Mouse (Mus musculus) MEL (cell line): Measurements from ENCODE around the gene Bcl11b. TPM values are rescaled to one million over a fixed set of nuclear protein-coding genes. Genes with fewer than 3 reads are reported as not detected.

ENCODE experiments used
- DNase-seq: peaks from one replicate; pipeline ENCODE4 v3.0.0; 2011; ENCODE audit warnings: low read depth, low spot score
- H3K27ac ChIP-seq: 2 replicates; pipeline ENCODE4 v1.5.1; 2012; ENCODE audit warnings: low read depth, mild to moderate bottlenecking, control low read depth, low read length, moderate library complexity; ENCODE audit not compliant: control insufficient read depth
- H3K27me3 ChIP-seq, 2 experiments: fragments of 150-350 bp in 1 of 2; sonication (generic) in 1 of 2; 2 replicates each; pipeline ENCODE4 v1.6.1; 2012; ENCODE audit warnings: low read length in 2 of 2, mild to moderate bottlenecking in 2 of 2, improper control_type of control experiment in 1 of 2, moderate library complexity in 1 of 2; ENCODE audit not compliant: insufficient read depth in 2 of 2, control insufficient read depth in 1 of 2
- H3K36me3 ChIP-seq, 2 experiments: 2 replicates each; pipeline ENCODE4 v1.6.1; 2012 to 2014; ENCODE audit warnings: low read length in 2 of 2, improper control_type of control experiment in 1 of 2, inconsistent platforms in 1 of 2, mild to moderate bottlenecking in 1 of 2; ENCODE audit not compliant: insufficient read depth in 2 of 2, control insufficient read depth in 1 of 2
- H3K4me1 ChIP-seq, 2 experiments: fragments of 150-350 bp in 1 of 2; sonication (generic) in 1 of 2; 2 replicates each; pipeline ENCODE4 v1.6.1; 2012; ENCODE audit warnings: low read length in 2 of 2, improper control_type of control experiment in 1 of 2, mild to moderate bottlenecking in 1 of 2; ENCODE audit not compliant: insufficient read depth in 2 of 2, control insufficient read depth in 1 of 2
- H3K4me3 ChIP-seq, 2 experiments: fragments of 150-350 bp in 1 of 2; sonication (generic) in 1 of 2; 2 replicates each; pipeline ENCODE4 v1.5.1; 2012; ENCODE audit warnings: low read depth in 2 of 2, low read length in 2 of 2, mild to moderate bottlenecking in 2 of 2, moderate library complexity in 2 of 2, control low read depth in 1 of 2, improper control_type of control experiment in 1 of 2; ENCODE audit not compliant: control insufficient read depth in 1 of 2, insufficient read depth in 1 of 2
- H3K79me2 ChIP-seq: 2 replicates; pipeline ENCODE4 v1.6.1; 2012; ENCODE audit warnings: mild to moderate bottlenecking, low read length, moderate library complexity; ENCODE audit not compliant: control insufficient read depth, poor library complexity, insufficient read depth
- H3K9ac ChIP-seq: 2 replicates; pipeline ENCODE4 v1.6.1; 2012; ENCODE audit warnings: low read depth, mild to moderate bottlenecking, control low read depth, low read length, moderate library complexity; ENCODE audit not compliant: control insufficient read depth, poor library complexity, severe bottlenecking
- H3K9me3 ChIP-seq: fragments of 150-350 bp; sonication (generic); replicated peaks from 2 replicates; pipeline ENCODE4 v1.6.1; 2012; ENCODE audit warnings: mild to moderate bottlenecking, low read length, improper control_type of control experiment, moderate library complexity; ENCODE audit not compliant: insufficient read depth
- E2F4 ChIP-seq: IDR thresholded peaks from 2 replicates; pipeline ENCODE4 v1.6.1; 2011; ENCODE audit warnings: low read depth, low read length, improper control_type of control experiment, borderline replicate concordance
- ELF1 ChIP-seq: IDR thresholded peaks from 2 replicates; pipeline ENCODE4 v1.6.1; 2014; ENCODE audit warnings: low read depth, mild to moderate bottlenecking, inconsistent platforms, low read length, improper control_type of control experiment, moderate library complexity
- GABPA ChIP-seq: IDR thresholded peaks from 2 replicates; pipeline ENCODE4 v1.6.1; 2012; ENCODE audit warnings: low read depth, mild to moderate bottlenecking, inconsistent platforms, low read length, improper control_type of control experiment, moderate library complexity
- GATA1 ChIP-seq: IDR thresholded peaks from 2 replicates; pipeline ENCODE4 v1.6.1; 2011; ENCODE audit warnings: low read depth, low read length, improper control_type of control experiment
- HCFC1 ChIP-seq: IDR thresholded peaks from 2 replicates; pipeline ENCODE4 v1.6.1; 2012; ENCODE audit warnings: low read depth, mild to moderate bottlenecking, inconsistent platforms, low read length, improper control_type of control experiment, moderate library complexity
- MEF2A ChIP-seq: IDR thresholded peaks from 2 replicates; pipeline ENCODE4 v1.6.1; 2014; ENCODE audit warnings: low read depth, mild to moderate bottlenecking, inconsistent platforms, low read length, improper control_type of control experiment; ENCODE audit not compliant: poor library complexity, insufficient replicate concordance, severe bottlenecking; ENCODE audit errors: extremely low read depth
- MXI1 ChIP-seq: IDR thresholded peaks from 2 replicates; pipeline ENCODE4 v1.6.1; 2011; ENCODE audit warnings: mild to moderate bottlenecking, low read depth, low read length, improper control_type of control experiment
- NELFE ChIP-seq: IDR thresholded peaks from 2 replicates; pipeline ENCODE4 v1.6.1; 2011; ENCODE audit warnings: low read depth, low read length, improper control_type of control experiment
- POLR2AphosphoS5 ChIP-seq: IDR thresholded peaks from 2 replicates; pipeline ENCODE4 v1.6.1; 2012; ENCODE audit warnings: low read depth, borderline replicate concordance, mild to moderate bottlenecking, inconsistent platforms, low read length, moderate library complexity, mixed read lengths
- RAD21 ChIP-seq: IDR thresholded peaks from 2 replicates; pipeline ENCODE4 v1.6.1; 2011; ENCODE audit warnings: mild to moderate bottlenecking, low read depth, low read length, improper control_type of control experiment
- SIN3A ChIP-seq: IDR thresholded peaks from 2 replicates; pipeline ENCODE4 v1.6.1; 2012; ENCODE audit warnings: low read length, improper control_type of control experiment, inconsistent platforms
- SMC3 ChIP-seq: IDR thresholded peaks from 2 replicates; pipeline ENCODE4 v1.6.1; 2011; ENCODE audit warnings: low read depth, low read length, improper control_type of control experiment
- USF1 ChIP-seq: IDR thresholded peaks from 2 replicates; pipeline ENCODE4 v1.6.1; 2014; ENCODE audit warnings: low read depth, mild to moderate bottlenecking, inconsistent platforms, low read length, improper control_type of control experiment, moderate library complexity
- ZMIZ1 ChIP-seq: IDR thresholded peaks from 2 replicates; pipeline ENCODE4 v1.6.1; 2012; ENCODE audit warnings: low read depth, mild to moderate bottlenecking, inconsistent platforms, low read length, improper control_type of control experiment, moderate library complexity
- ZNF384 ChIP-seq: IDR thresholded peaks from 2 replicates; pipeline ENCODE4 v1.6.1; 2012; ENCODE audit warnings: low read depth, mild to moderate bottlenecking, inconsistent platforms, low read length, improper control_type of control experiment
- polyA plus RNA-seq, 2 experiments: library from polyadenylated mRNA; stranded (reverse) in 1 of 2; unstranded in 1 of 2; fragments of >175 nt in 1 of 2; fragments of >200 nt in 1 of 2; gene quantifications; 2 replicates each; pipeline versions ENCODE4 v1.2.1 to v1.2.4; 2012; ENCODE audit warnings: low replicate concordance in 2 of 2, low read depth in 1 of 2; ENCODE audit not compliant: insufficient read length in 2 of 2, insufficient read depth in 1 of 2, missing spikeins in 1 of 2
- total RNA-seq: library from RNA; depleted of rRNA; stranded (reverse); fragments of 300-350 nt; gene quantifications from 2 replicates; pipeline ENCODE4 v1.2.3, GENCODE M21; 2012

Gene Bcl11b
- total and polyA plus RNA-seq, 3 experiments, result not detected

GRCm38 (mm10) chr12:108005816-108006626 is 2.6 kb upstream of the Bcl11b start:
- Histone ChIP-seq H3K4me3 (no peak overlapping the region), H3K9ac (no peak overlapping the region), H3K27me3 (no peaks in the 10 kb centered on the region)

GRCm38 (mm10) chr12:108005488-108005800 is 2.0 kb upstream of the Bcl11b start:
- Histone ChIP-seq H3K4me3 (no peak overlapping the region), H3K4me1 (no peaks in the 10 kb centered on the region), H3K36me3 (no peaks in the 10 kb centered on the region), H3K9ac (no peak overlapping the region), H3K79me2 (no peaks in the 10 kb centered on the region), H3K27me3 (no peaks in the 10 kb centered on the region), H3K9me3 (no peaks in the 10 kb centered on the region), H3K27ac (no peak overlapping the region)
- TF ChIP-seq MEF2A, result no peak
- TF ChIP-seq SMC3, result no peak
- TF ChIP-seq E2F4, result no peak
- no peak for TF ChIP-seq MXI1
- no peak for DNase-seq

More at GRCm38 (mm10) chr12:108005816-108006626, 2.6 kb upstream of the Bcl11b start:
- no peak for TF ChIP-seq MEF2A
- no peak for TF ChIP-seq ZMIZ1
- TF ChIP-seq SMC3, result no peak
- no peak for TF ChIP-seq ZNF384
- TF ChIP-seq NELFE, result no peak
- no peak for TF ChIP-seq USF1
- no peak for TF ChIP-seq ELF1
- TF ChIP-seq RAD21, result no peak
- TF ChIP-seq GATA1, result no peak
- no peak for TF ChIP-seq HCFC1
- TF ChIP-seq GABPA, result no peak
- TF ChIP-seq POLR2AphosphoS5, result no peak
- no peak for TF ChIP-seq SIN3A
- TF ChIP-seq, all 39 proteins: peak for 0
- no peak overlapping the region for H3K27ac ChIP-seq
- H3K36me3 ChIP-seq, result no peaks in the 10 kb centered on the region
- no peak for DNase-seq
- no peaks in the 10 kb centered on the region for H3K79me2 ChIP-seq
- no peaks in the 10 kb centered on the region for H3K9me3 ChIP-seq
- no peaks in the 10 kb centered on the region for H3K4me1 ChIP-seq
